ENCODE assay signal across 13 mouse cellular contexts in the genomic region with DNA sequence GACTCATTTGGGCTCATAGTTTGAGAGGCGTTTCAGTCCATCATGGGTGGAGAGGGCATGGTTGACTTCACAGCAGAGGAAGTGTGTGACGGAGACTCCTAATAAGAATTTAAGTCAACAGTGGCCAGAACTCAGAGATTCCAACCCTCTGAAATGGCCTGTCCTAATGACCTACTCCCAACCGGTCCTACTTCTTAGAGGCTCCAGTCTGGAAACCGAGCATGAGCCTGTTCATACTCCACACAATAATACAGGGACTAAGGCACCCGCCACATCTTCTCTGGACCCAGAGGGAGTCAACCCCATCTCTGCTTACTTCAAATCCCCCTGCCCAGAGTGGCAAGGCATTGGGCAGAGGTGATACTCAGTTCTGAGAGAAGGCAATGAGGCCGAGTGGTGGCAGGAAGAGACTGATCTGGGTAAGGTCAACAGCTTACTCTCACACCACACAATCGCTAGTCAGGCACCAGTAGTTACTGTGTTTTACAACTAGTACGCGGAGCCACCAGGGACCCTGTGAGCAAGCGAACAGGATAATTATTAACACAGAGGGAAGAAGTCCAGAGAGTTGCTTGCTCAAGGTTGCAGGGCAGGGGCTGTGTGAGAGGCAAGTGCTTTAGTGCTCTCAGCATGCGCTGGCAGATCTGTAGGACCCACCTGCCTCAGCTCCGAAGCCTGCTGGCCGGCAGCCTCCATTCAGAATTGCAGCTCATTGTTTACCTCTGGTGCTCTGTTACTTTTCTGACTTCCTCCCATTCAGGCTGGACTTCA. TPM values are rescaled to one million over a fixed set of nuclear protein-coding genes. Genes with fewer than 3 reads are reported as not detected.
A peak's percentile ranks its signal among the peaks of the same experiment; 100 is the strongest.
DNase-seq lines count a peak whose midpoint lies in the region; ATAC-seq lines count a peak whose summit lies in the region.
"Had no signal": no experiment of that assay in that cellular context is flagged by ENCODE, and none has a peak within 500 bp of the region (broad histone marks: within the 10 kb centered on the region; RNA-seq: fewer than 3 reads in every experiment).

No protein-coding gene starts in this region.

- peak; percentile 38 for DNase-seq in kidney, adult 9 months
- DNase-seq in lung, postnatal 14 days: peak; percentile 37
- DNase-seq in gastrocnemius, adult 18-20 months (ENCODE audit: low spot score): no peak
- DNase-seq in testis, postnatal 10 days (ENCODE audit: low spot score): no peak
- no peak for DNase-seq in left cerebral cortex, postnatal 36 days (ENCODE audit: low spot score in 2 of 2)
- DNase-seq: adrenal gland, postnatal 36 days; cerebellum, adult 11 months; right cerebral cortex, adult 18-20 months had no signal

- no peak overlapping the region for H3K9ac ChIP-seq in intestine, embryonic 15.5 days
- H3K9ac ChIP-seq in limb, embryonic 12.5 days (replicated peaks): no peak overlapping the region
- H3K9ac ChIP-seq: hindbrain, embryonic 12.5 days; midbrain, embryonic 15.5 days had no signal

- no peaks in the 10 kb centered on the region for H3K4me1 ChIP-seq in intestine, embryonic 15.5 days (replicated peaks)
- peaks cover 12% of the 10 kb centered on the region for H3K4me1 ChIP-seq in limb, embryonic 12.5 days (replicated peaks)
- H3K4me1 ChIP-seq: hindbrain, embryonic 12.5 days; midbrain, embryonic 15.5 days had no signal

- peak overlapping the region; percentile 31; the same call in 1 of the 2 replicates for H3K4me2 ChIP-seq in intestine, embryonic 15.5 days (replicated peaks)
- H3K4me2 ChIP-seq in limb, embryonic 12.5 days: no peak overlapping the region
- H3K4me2 ChIP-seq: heart, embryonic 11.5 days; hindbrain, embryonic 12.5 days; midbrain, embryonic 15.5 days had no signal

- H3K9me3 ChIP-seq in intestine, embryonic 15.5 days: no peaks in the 10 kb centered on the region
- H3K9me3 ChIP-seq in limb, embryonic 12.5 days: no peaks in the 10 kb centered on the region
- H3K9me3 ChIP-seq: hindbrain, embryonic 12.5 days; midbrain, embryonic 15.5 days had no signal

- H3K4me3 ChIP-seq in intestine, embryonic 15.5 days (replicated peaks): no peak overlapping the region
- H3K4me3 ChIP-seq in limb, embryonic 12.5 days (replicated peaks): no peak overlapping the region
- H3K4me3 ChIP-seq: hindbrain, embryonic 12.5 days; midbrain, embryonic 15.5 days had no signal

- peak overlapping the region; percentile 70 for H3K27ac ChIP-seq in intestine, embryonic 15.5 days
- H3K27ac ChIP-seq in limb, embryonic 12.5 days: 0 out of 2 replicates have a peak overlapping the region, but pooled peaks have one; percentile 23
- H3K27ac ChIP-seq: hindbrain, embryonic 12.5 days; midbrain, embryonic 15.5 days had no signal

- H3K36me3 ChIP-seq in intestine, embryonic 15.5 days: no peaks in the 10 kb centered on the region
- H3K36me3 ChIP-seq in limb, embryonic 12.5 days: no peaks in the 10 kb centered on the region
- H3K36me3 ChIP-seq: hindbrain, embryonic 12.5 days; midbrain, embryonic 15.5 days had no signal

- intact Hi-C loops in left cerebral cortex, postnatal 36 days (cut with DNase I): no loop called here

- no peaks in the 10 kb centered on the region for H3K27me3 ChIP-seq in intestine, embryonic 15.5 days (replicated peaks)
- no peaks in the 10 kb centered on the region for H3K27me3 ChIP-seq in limb, embryonic 12.5 days
- H3K27me3 ChIP-seq: hindbrain, embryonic 12.5 days; midbrain, embryonic 15.5 days had no signal

- 44% methylated on average over 13 of the region's 13 CpGs for WGBS in intestine, embryonic 15.5 days
- WGBS in limb, embryonic 12.5 days: 50% methylated on average over 13 of the region's 13 CpGs

- peak; percentile 93 for ATAC-seq in intestine, embryonic 15.5 days
- ATAC-seq in limb, embryonic 12.5 days (ENCODE audit: insufficient number of reproducible peaks, insufficient read depth, low FRiP score, low TSS enrichment, low read depth): no peak
- ATAC-seq: midbrain, embryonic 15.5 days had no signal

RNA-seq across cellular contexts. Expression of gene Emp2, which starts 14.0 kb away (rescaled TPM):
- 20.0 and 20.3 TPM in 2 replicates for polyA plus RNA-seq in intestine, embryonic 15.5 days (2015; fragmentation: Nextera tagmentation; extraction: Ambion mirVana)
- 12.6 and 15.2 TPM in 2 replicates for polyA plus RNA-seq in limb, embryonic 12.5 days (2016; fragmentation: Nextera tagmentation; extraction: Ambion mirVana)
- total RNA-seq in gastrocnemius, adult 18-20 months (2021): 1 to 10 TPM; 4.0 to 5.6 TPM
- 10 to 100 TPM; 12.2 to 12.9 TPM for total RNA-seq in left cerebral cortex, postnatal 36 days (2021)

Comparison
In these comparisons a context has a peak if more than half of its experiments do, and no peak if none do; other contexts are left out.
1. DNase-seq: peak in kidney, adult 9 months (single experiment) and lung, postnatal 14 days (single experiment); none in gastrocnemius, adult 18-20 months (single experiment), testis, postnatal 10 days (single experiment) and left cerebral cortex, postnatal 36 days (0 of 2).